In genomic region chr17:65782551-65783141, GRCm38 (mm10) we compare ENCODE assay signal across 8 mouse cellular contexts. TPM values are rescaled to one million over a fixed set of nuclear protein-coding genes. Genes with fewer than 3 reads are reported as not detected.
DNase-seq lines count a peak whose midpoint lies in the region; ATAC-seq and TF ChIP-seq lines count a peak whose summit lies in the region.

Gene Ppp4r1, plus strand, starts transcription at chr17:65782573.

- peak within 1 kb of the TSS; percentile 76 for H3K4me2 ChIP-seq in heart, embryonic 11.5 days
- peak within 1 kb of the TSS; percentile 74 for H3K4me2 ChIP-seq in kidney, embryonic 16.5 days (replicated peaks; ENCODE audit: low read depth, low read length)
- H3K4me2 ChIP-seq in liver, embryonic 12.5 days, result peak within 1 kb of the TSS; percentile 90
- peak within 1 kb of the TSS; percentile 68 for H3K4me2 ChIP-seq in stomach, embryonic 14.5 days (replicated peaks; ENCODE audit: low read depth, low read length)

- TF ChIP-seq CTCF in bone marrow macrophage, adult 2 months (IDR thresholded peaks at IDR 0.05; ENCODE audit: low read depth, low read length), result no peak

- no peaks in the 10 kb centered on the region for H3K27me3 ChIP-seq in heart, embryonic 11.5 days (ENCODE audit: control insufficient read depth, insufficient read depth, low read length)
- H3K27me3 ChIP-seq in kidney, embryonic 16.5 days (ENCODE audit: insufficient read depth, low read length), result no peaks in the 10 kb centered on the region
- no peaks in the 10 kb centered on the region for H3K27me3 ChIP-seq in liver, embryonic 12.5 days (replicated peaks)
- H3K27me3 ChIP-seq in stomach, embryonic 14.5 days (ENCODE audit: control insufficient read depth, insufficient read depth, low read length), result no peaks in the 10 kb centered on the region

- TF ChIP-seq POLR2A in bone marrow macrophage, adult 2 months (IDR thresholded peaks at IDR 0.05; ENCODE audit: borderline replicate concordance, low read depth, low read length), result no peak

- H3K4me1 ChIP-seq in bone marrow macrophage, adult 2 months (ENCODE audit: control insufficient read depth, insufficient read depth, low read length), result peaks cover 23% of the 10 kb centered on the region
- peaks cover 16% of the 10 kb centered on the region for H3K4me1 ChIP-seq in heart, embryonic 11.5 days (ENCODE audit: control insufficient read depth, insufficient read depth, low read length)
- peaks cover 25% of the 10 kb centered on the region for H3K4me1 ChIP-seq in kidney, embryonic 16.5 days (ENCODE audit: insufficient read depth, low read length)
- H3K4me1 ChIP-seq in liver, embryonic 12.5 days, result peaks cover 33% of the 10 kb centered on the region
- H3K4me1 ChIP-seq in stomach, embryonic 14.5 days (ENCODE audit: control insufficient read depth, insufficient read depth, low read length), result peaks cover 13% of the 10 kb centered on the region

- H3K27ac ChIP-seq in bone marrow macrophage, adult 2 months (ENCODE audit: insufficient read depth, low read depth, low read length), result peak within 1 kb of the TSS; percentile 91
- H3K27ac ChIP-seq in heart, embryonic 11.5 days (ENCODE audit: low read depth, low read length), result peak within 1 kb of the TSS; percentile 99
- peak within 1 kb of the TSS; percentile 99 for H3K27ac ChIP-seq in kidney, embryonic 16.5 days (ENCODE audit: low read length)
- H3K27ac ChIP-seq in liver, embryonic 12.5 days, result peak within 1 kb of the TSS; percentile 86
- peak within 1 kb of the TSS; percentile 99 for H3K27ac ChIP-seq in stomach, embryonic 14.5 days (ENCODE audit: low read length)

- peak within 1 kb of the TSS; percentile 98 for H3K9ac ChIP-seq in heart, embryonic 11.5 days (ENCODE audit: low read depth, low read length)
- peak within 1 kb of the TSS; percentile 99 for H3K9ac ChIP-seq in kidney, embryonic 16.5 days (replicated peaks; ENCODE audit: low read length)
- peak within 1 kb of the TSS; percentile 93 for H3K9ac ChIP-seq in liver, embryonic 12.5 days
- peak within 1 kb of the TSS; percentile 98 for H3K9ac ChIP-seq in stomach, embryonic 14.5 days (replicated peaks; ENCODE audit: low read depth, low read length)

- ATAC-seq in erythroblast, adult 5-6 weeks (replicated peaks; ENCODE audit: low FRiP score, poor library complexity, severe bottlenecking), result peak; percentile 70
- ATAC-seq in heart, embryonic 11.5 days (replicated peaks; ENCODE audit: insufficient number of reproducible peaks, low FRiP score, low TSS enrichment), result peak; percentile 88
- ATAC-seq in kidney, embryonic 16.5 days (ENCODE audit: low FRiP score, low TSS enrichment), result peak; percentile 90
- ATAC-seq in liver, embryonic 12.5 days, result peak; percentile 85
- ATAC-seq in stomach, embryonic 14.5 days (ENCODE audit: insufficient number of reproducible peaks, insufficient read depth, low FRiP score, low read depth), result peak; percentile 87

- peak; percentile 67 to 76 for DNase-seq in B cell, adult 2 months
- DNase-seq in natural killer cell, adult 2 months (ENCODE audit: low spot score in 2 of 2), result peak; percentile 49 to 60

- WGBS in heart, embryonic 11.5 days (ENCODE audit: insufficient replicate concordance), result under 1% methylated on average over 74 of the region's 81 CpGs
- under 1% methylated on average over 66 of the region's 81 CpGs for WGBS in kidney, embryonic 16.5 days
- 3% methylated on average over 69 of the region's 81 CpGs for WGBS in liver, embryonic 12.5 days (ENCODE audit: insufficient replicate concordance)
- under 1% methylated on average over 73 of the region's 81 CpGs for WGBS in stomach, embryonic 14.5 days

- 0 out of 2 replicates have a peak, but pooled peaks cover 5% of the 10 kb centered on the region for H3K36me3 ChIP-seq in heart, embryonic 11.5 days (ENCODE audit: control insufficient read depth, insufficient read depth, low read length)
- peaks cover 16% of the 10 kb centered on the region; the same call in 1 of the 2 replicates for H3K36me3 ChIP-seq in kidney, embryonic 16.5 days (ENCODE audit: insufficient read depth, low read length)
- peaks cover 24% of the 10 kb centered on the region for H3K36me3 ChIP-seq in liver, embryonic 12.5 days
- H3K36me3 ChIP-seq in stomach, embryonic 14.5 days (ENCODE audit: control insufficient read depth, insufficient read depth, low read length), result no peaks in the 10 kb centered on the region; the same call in 1 of the 2 replicates

- no peaks in the 10 kb centered on the region for H3K9me3 ChIP-seq in heart, embryonic 11.5 days (replicated peaks; ENCODE audit: control insufficient read depth, low read length)
- H3K9me3 ChIP-seq in kidney, embryonic 16.5 days (ENCODE audit: low read length), result peaks cover 3% of the 10 kb centered on the region; the same call in 1 of the 2 replicates
- H3K9me3 ChIP-seq in liver, embryonic 12.5 days (replicated peaks), result no peaks in the 10 kb centered on the region
- H3K9me3 ChIP-seq in stomach, embryonic 14.5 days (ENCODE audit: control insufficient read depth, low read depth, low read length), result no peaks in the 10 kb centered on the region

- H3K4me3 ChIP-seq in bone marrow macrophage, adult 2 months (ENCODE audit: insufficient read depth, low read length), result peak within 1 kb of the TSS; percentile 99
- peak within 1 kb of the TSS; percentile 96 for H3K4me3 ChIP-seq in heart, embryonic 11.5 days (ENCODE audit: low read depth, low read length)
- peak within 1 kb of the TSS; percentile 94 for H3K4me3 ChIP-seq in kidney, embryonic 16.5 days (ENCODE audit: low read length)
- peak within 1 kb of the TSS; percentile 87 for H3K4me3 ChIP-seq in liver, embryonic 12.5 days
- peak within 1 kb of the TSS; percentile 85 for H3K4me3 ChIP-seq in stomach, embryonic 14.5 days (ENCODE audit: low read depth, low read length)

RNA-seq across cellular contexts. Expression of gene Ppp4r1, which starts in this region (rescaled TPM):
- polyA plus RNA-seq in bone marrow macrophage, adult 2 months (2012; ENCODE audit: insufficient read depth, insufficient read length, missing spikeins), result 58.9 and 64.0 TPM in 2 replicates
- total RNA-seq in erythroblast, adult 5-6 weeks (2015; ENCODE audit: low replicate concordance), result 11.1 and 16.1 TPM in 2 replicates
- 9.4 and 14.5 TPM in 2 replicates for total RNA-seq in erythroblast, adult 5-6 weeks (2017; ENCODE audit: low replicate concordance)
- 31.4 and 36.5 TPM in 2 replicates for polyA plus RNA-seq in heart, embryonic 11.5 days (2014; fragmentation: Nextera tagmentation; extraction: Ambion mirVana)
- 46.6 TPM in 2 replicates for polyA plus RNA-seq in kidney, embryonic 16.5 days (2015; fragmentation: Nextera tagmentation; extraction: Ambion mirVana)
- 17.9 and 18.1 TPM in 2 replicates for polyA plus RNA-seq in liver, embryonic 12.5 days (2016; fragmentation: Nextera tagmentation; extraction: Ambion mirVana)
- polyA plus RNA-seq in stomach, embryonic 14.5 days (2014; fragmentation: Nextera tagmentation; extraction: Ambion mirVana), result 41.5 and 43.0 TPM in 2 replicates

Comparison
In these comparisons a context has a peak if more than half of its experiments do, and no peak if none do; other contexts are left out.
1. Peak in every context shown above with its lines: DNase-seq, ATAC-seq, H3K4me3 ChIP-seq and H3K27ac ChIP-seq.